In genomic region chr19:4299574-4300270, GRCm38 (mm10) we compare ENCODE assay signal across 8 mouse cellular contexts. TPM values are rescaled to one million over a fixed set of nuclear protein-coding genes. Genes with fewer than 3 reads are reported as not detected.
DNase-seq lines count a peak whose midpoint lies in the region; ATAC-seq and TF ChIP-seq lines count a peak whose summit lies in the region.

No protein-coding gene starts in this region.

- peaks cover 99% of the 10 kb centered on the region for H3K4me1 ChIP-seq in liver, embryonic 15.5 days (replicated peaks)
- peaks cover 72% of the 10 kb centered on the region for H3K4me1 ChIP-seq in stomach, embryonic 16.5 days (ENCODE audit: control insufficient read depth, insufficient read depth, low read length)

- H3K4me2 ChIP-seq in liver, embryonic 15.5 days = peak overlapping the region; percentile 90
- peak overlapping the region; percentile 0; the same call in 1 of the 2 replicates for H3K4me2 ChIP-seq in stomach, embryonic 16.5 days (ENCODE audit: low read depth, low read length)

- WGBS in liver, embryonic 15.5 days (ENCODE audit: insufficient replicate concordance) = 41% methylated on average over 6 of the region's 6 CpGs
- whole genome bisulfite sequencing in stomach, embryonic 16.5 days = 69% methylated on average over 6 of the region's 6 CpGs

- TF ChIP-seq CTCF in left cerebral cortex, adult 2 months (IDR thresholded peaks at IDR 0.05) = no peak

- no peak overlapping the region for H3K4me3 ChIP-seq in left cerebral cortex, adult 2 months
- H3K4me3 ChIP-seq in liver, embryonic 15.5 days (replicated peaks) = no peak overlapping the region
- no peak overlapping the region for H3K4me3 ChIP-seq in stomach, embryonic 16.5 days (replicated peaks; ENCODE audit: low read length)

- peaks cover 10% of the 10 kb centered on the region for H3K36me3 ChIP-seq in liver, embryonic 15.5 days (replicated peaks)
- H3K36me3 ChIP-seq in stomach, embryonic 16.5 days (ENCODE audit: control insufficient read depth, insufficient read depth, low read length) = no peaks in the 10 kb centered on the region

- ATAC-seq in common myeloid progenitor, adult 5-6 weeks (replicated peaks; ENCODE audit: low read depth, poor library complexity, severe bottlenecking) = peak; percentile 4; the same call in 1 of the 2 replicates
- peak; percentile 8; the same call in 1 of the 2 replicates for ATAC-seq in liver, embryonic 15.5 days (ENCODE audit: insufficient read depth)
- peak; percentile 52 for ATAC-seq in stomach, embryonic 16.5 days (ENCODE audit: insufficient read depth, low FRiP score)

- H3K27me3 ChIP-seq in liver, embryonic 15.5 days = no peaks in the 10 kb centered on the region
- H3K27me3 ChIP-seq in stomach, embryonic 16.5 days (ENCODE audit: control insufficient read depth, insufficient read depth, low read length) = no peaks in the 10 kb centered on the region

- intact Hi-C loops in left cerebral cortex, adult 2 months (cut with DNase I) = no loop called here

- DNase-seq in left cerebral cortex, adult 2 months (ENCODE audit: extremely low spot score in 1 of 2, low spot score in 2 of 2) = no peak
- no peak for DNase-seq in left cerebral cortex, adult 18-20 months (ENCODE audit: low spot score in 2 of 2)
- no peak for DNase-seq in kidney, adult 11 months
- no peak for DNase-seq in gastrocnemius, postnatal 25 days
- no peak for DNase-seq in urinary bladder, postnatal 14 days (ENCODE audit: low spot score)

- H3K9ac ChIP-seq in liver, embryonic 15.5 days = no peak overlapping the region
- peak overlapping the region; percentile 29; the same call in 1 of the 2 replicates for H3K9ac ChIP-seq in stomach, embryonic 16.5 days (ENCODE audit: low read length)

- H3K27ac ChIP-seq in left cerebral cortex, adult 2 months = peak overlapping the region; percentile 47; the same call in 1 of the 2 replicates
- H3K27ac ChIP-seq in liver, embryonic 15.5 days (replicated peaks) = peak overlapping the region; percentile 82
- H3K27ac ChIP-seq in stomach, embryonic 16.5 days (ENCODE audit: low read length) = peak overlapping the region; percentile 87

- H3K9me3 ChIP-seq in liver, embryonic 15.5 days (replicated peaks) = no peaks in the 10 kb centered on the region
- H3K9me3 ChIP-seq in stomach, embryonic 16.5 days (replicated peaks; ENCODE audit: control insufficient read depth, low read length) = no peaks in the 10 kb centered on the region

RNA-seq across cellular contexts. Expression of gene Grk2, which starts 6.3 kb away (rescaled TPM):
- total RNA-seq in left cerebral cortex, adult 2 months (2021) = 100 to 1,000 TPM; 236 to 248 TPM
- total RNA-seq in left cerebral cortex, adult 18-20 months (2021) = 100 to 1,000 TPM; 224 to 230 TPM
- total RNA-seq in common myeloid progenitor, adult 5-6 weeks (2017) = 186 and 204 TPM in 2 replicates
- polyA plus RNA-seq in liver, embryonic 15.5 days (2015; fragmentation: Nextera tagmentation; extraction: Ambion mirVana) = 12.4 and 13.2 TPM in 2 replicates
- polyA plus RNA-seq in stomach, embryonic 16.5 days (2015; fragmentation: Nextera tagmentation; extraction: Ambion mirVana) = 18.0 and 20.0 TPM in 2 replicates
- 10 to 100 TPM; 39.2 to 47.9 TPM for total RNA-seq in gastrocnemius, postnatal 25 days (2021)

RNA-seq across cellular contexts. Expression of gene Ankrd13d, which starts 16.8 kb away (rescaled TPM):
- 10 to 100 TPM; 68.7 to 75.0 TPM for total RNA-seq in left cerebral cortex, adult 2 months (2021)
- total RNA-seq in left cerebral cortex, adult 18-20 months (2021) = 10 to 100 TPM; 67.2 to 71.2 TPM
- 0.58 and 3.7 TPM in 2 replicates for total RNA-seq in common myeloid progenitor, adult 5-6 weeks (2017)
- 0.90 and 1.5 TPM in 2 replicates for polyA plus RNA-seq in liver, embryonic 15.5 days (2015; fragmentation: Nextera tagmentation; extraction: Ambion mirVana)
- 10.9 and 11.9 TPM in 2 replicates for polyA plus RNA-seq in stomach, embryonic 16.5 days (2015; fragmentation: Nextera tagmentation; extraction: Ambion mirVana)
- under 1 TPM; 0.33 to 0.64 TPM for total RNA-seq in gastrocnemius, postnatal 25 days (2021)

RNA-seq across cellular contexts. Expression of gene Ssh3, which starts 30.7 kb away (rescaled TPM):
- total RNA-seq in left cerebral cortex, adult 2 months (2021) = 10 to 100 TPM; 60.9 to 72.6 TPM
- 10 to 100 TPM; 49.2 to 52.4 TPM for total RNA-seq in left cerebral cortex, adult 18-20 months (2021)
- total RNA-seq in common myeloid progenitor, adult 5-6 weeks (2017) = 13.6 and 22.7 TPM in 2 replicates
- polyA plus RNA-seq in liver, embryonic 15.5 days (2015; fragmentation: Nextera tagmentation; extraction: Ambion mirVana) = 2.0 and 2.3 TPM in 2 replicates
- polyA plus RNA-seq in stomach, embryonic 16.5 days (2015; fragmentation: Nextera tagmentation; extraction: Ambion mirVana) = 44.5 and 53.2 TPM in 2 replicates
- total RNA-seq in gastrocnemius, postnatal 25 days (2021) = 1 to 10 TPM; 3.4 to 3.9 TPM

Comparison
In these comparisons a context has a peak if more than half of its experiments do, and no peak if none do; other contexts are left out.
1. RNA of gene Ankrd13d, which starts 16.8 kb away (total RNA-seq): 68.7 to 75.0 TPM in left cerebral cortex, adult 2 months and 67.2 to 71.2 TPM in left cerebral cortex, adult 18-20 months; 0.58 to 3.7 TPM in common myeloid progenitor, adult 5-6 weeks and 0.33 to 0.64 TPM in gastrocnemius, postnatal 25 days; every median in the first group is over 10 times any median in the second.
2. Peak in every context shown above with its lines, with median percentiles within 50 percentile points of each other: H3K27ac ChIP-seq and ATAC-seq.